Mouse (Mus musculus): ENCODE results near the gene Tlr11.

The Tlr11 gene

DNA sequence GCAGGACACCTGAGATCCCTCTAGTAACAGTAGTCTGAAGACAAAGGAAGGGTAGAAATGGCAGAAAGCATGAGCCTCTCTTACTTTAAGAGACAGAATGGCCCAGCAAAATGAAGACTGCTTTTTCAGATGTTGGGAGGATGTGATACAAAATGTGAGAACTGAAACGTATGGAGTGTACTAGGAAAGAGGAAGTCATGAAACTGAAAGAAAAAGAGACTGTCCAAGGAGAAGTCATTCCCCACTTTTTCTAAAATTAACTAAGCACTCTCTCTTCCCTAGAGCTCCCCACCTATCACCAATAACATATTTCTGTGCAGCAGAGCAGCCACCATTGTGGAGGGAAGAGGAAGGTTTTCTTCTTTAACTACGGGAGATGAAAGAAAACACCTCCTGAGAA is at the start of gene Tlr11:
TSS of gene Tlr11 (plus strand) at position 322 of the 400 bp plus-strand sequence.
- DNase-seq (ENCODE audit: low spot score) = no peak

DNA sequence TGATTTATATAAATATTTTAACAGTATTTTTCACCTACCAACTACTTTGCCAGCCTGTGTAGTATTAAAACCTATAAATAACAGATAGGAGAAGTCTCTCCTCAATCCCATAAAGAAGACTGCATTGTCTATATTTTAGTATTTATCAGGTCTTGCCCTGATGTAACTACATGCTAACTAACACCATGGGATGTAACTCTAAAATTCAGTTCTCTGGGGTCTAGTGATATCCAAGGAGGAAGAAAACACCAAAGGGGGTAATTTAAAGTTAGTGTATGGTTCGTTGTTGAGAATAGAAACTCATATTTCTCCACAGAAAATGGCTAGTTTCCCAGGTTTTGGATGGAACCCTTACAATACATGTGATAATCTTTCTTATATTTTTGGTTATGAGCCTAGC is 31.1 kb upstream of the Tlr11 start, which contains the start of gene Olfr734:
TSS of gene Olfr734 (minus strand) at position 101 of the 400 bp plus-strand sequence.
- no peak for DNase-seq (ENCODE audit: low spot score)

DNA sequence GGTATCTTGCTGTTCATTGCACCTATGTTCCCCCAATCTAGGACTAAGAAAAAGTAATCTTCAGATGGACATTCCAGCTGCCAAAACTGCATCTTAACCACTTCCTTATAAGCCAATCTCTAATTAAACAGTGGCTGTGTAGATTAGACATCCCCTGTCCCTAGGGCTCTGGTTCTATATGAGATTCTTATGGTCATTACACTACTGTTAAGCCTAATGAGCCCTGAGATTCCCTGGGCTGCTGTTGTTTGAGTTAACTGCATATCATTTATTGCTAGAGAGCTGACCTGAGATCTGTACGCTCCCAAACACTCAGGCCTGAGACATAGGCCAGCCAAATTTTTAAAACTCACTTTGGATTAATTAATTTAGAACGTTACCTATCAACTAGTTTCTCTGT is 8.9 kb upstream of the Tlr11 start, which contains the start of gene Olfr735:
TSS of gene Olfr735 (minus strand) at position 77 of the 400 bp plus-strand sequence.
- DNase-seq (ENCODE audit: low spot score) = no peak

DNA sequence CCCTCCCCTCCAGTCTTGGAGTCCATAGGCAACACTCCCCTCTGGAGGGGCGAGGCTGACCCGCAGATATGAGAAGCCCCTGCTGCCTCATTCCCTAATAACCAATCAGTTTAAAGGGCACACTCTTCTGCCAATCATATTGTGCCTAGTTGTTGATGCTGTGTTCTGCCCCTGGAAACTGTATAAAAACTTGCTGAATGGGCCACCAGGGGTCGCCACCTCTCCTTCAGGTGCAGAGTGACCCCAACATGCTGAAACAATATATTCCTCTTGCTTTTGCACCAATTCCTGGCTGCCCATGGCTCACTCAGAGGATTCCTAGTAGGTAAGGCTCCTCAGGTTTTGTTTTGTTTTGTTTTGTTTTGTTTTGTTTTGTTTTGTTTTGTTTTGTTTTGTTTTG is 5.3 kb upstream of the Tlr11 start:
- DNase-seq (ENCODE audit: low spot score) = no peak

DNA sequence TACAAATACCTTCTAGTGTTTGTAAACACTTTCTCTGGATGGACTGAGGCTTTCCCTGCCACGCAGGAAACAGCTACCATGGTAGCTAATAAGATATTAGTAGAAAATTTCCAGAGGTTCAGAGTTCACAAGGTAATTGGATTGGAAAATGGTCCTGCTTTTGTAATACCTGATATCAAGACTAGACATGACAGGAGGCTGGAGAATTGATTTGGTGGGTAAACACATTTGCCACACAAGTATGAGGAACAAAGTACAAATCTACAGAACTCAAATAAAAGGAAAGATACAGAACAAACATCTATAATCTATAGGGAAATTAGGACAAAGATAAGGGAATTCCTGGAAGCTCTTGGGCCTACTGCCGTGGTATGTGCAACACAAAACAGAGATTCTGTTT is 989 bp upstream of the Tlr11 start:
- DNase-seq (ENCODE audit: low spot score) = no peak

DNA sequence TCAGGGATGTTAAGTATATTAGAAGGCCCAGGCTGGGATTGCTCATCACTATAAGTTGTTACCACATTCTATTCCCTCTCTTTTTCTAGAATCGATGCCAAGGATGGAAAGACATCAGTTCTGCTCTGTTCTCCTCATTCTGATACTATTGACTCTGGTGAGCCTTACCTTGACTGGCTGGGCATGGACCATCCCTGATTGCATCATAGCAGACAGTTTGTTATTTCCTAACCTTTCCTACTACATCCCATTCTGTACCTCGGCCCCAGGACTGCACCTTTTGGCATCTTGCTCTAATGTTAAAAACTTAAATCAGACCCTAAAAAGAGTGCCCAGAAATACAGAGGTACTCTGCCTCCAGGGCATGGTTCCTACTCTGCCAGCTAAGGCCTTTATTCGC is 2.8 kb downstream of the Tlr11 start:
- DNase-seq (ENCODE audit: low spot score) = no peak

DNA sequence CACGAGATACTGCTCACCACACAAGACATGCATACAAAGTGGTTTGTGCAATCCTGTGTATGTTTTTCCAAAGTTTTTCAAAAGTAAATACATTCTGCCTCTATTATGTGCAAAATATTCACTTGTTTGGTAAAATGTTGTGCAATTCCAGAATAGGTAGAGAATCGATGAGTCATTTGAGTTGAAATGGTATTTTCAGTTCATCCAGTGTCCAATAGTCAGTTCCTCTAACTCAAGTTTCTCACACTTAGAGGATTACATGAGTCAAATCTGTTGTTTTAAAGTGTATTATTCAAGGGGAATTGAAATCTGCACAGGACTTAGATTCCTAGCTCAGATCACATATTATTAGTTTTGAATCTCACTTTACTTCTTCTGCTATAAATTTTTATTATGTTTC is 5.8 kb downstream of the Tlr11 start:
- no peak for DNase-seq (ENCODE audit: low spot score)

DNA sequence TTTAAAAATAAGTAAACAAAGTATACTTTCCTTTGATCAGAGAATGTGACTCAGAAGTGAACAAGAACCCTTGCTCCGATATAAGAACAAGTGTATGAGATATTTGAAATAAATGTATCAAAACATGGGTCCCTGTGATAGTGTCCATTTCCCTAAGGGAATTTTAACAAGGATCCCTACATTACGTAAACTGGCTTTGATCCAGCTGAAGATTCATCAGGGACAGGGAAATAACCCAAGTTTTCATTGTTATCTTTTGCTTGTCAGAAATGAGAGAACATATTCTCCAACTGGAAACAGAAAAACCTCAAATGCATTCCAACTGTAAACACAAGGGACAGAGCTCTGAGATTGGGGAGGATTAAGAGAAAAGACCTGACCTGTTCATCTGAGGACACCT is 23.1 kb downstream of the Tlr11 start, which contains the start of gene Olfr736:
TSS of gene Olfr736 (plus strand) at position 301 of the 400 bp plus-strand sequence.
- DNase-seq (ENCODE audit: low spot score) = no peak

DNA sequence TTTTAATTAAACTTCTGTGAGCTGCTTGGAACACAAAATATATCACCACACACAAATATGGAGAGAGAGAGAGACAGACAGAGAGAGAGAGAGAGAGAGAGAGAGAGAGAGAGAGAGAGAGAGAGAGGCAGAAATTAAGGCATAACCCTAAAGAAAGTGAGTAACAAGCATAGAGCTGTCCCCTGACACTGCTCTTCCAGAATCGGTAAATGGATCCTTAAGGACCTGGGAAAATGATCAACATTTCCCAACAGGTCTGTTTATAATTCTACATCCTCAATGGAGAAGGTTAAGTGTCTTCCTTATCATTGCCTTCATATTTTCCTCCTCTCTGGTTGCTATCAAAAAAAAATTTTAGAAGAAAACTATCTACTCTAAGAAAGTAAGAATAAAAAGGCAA is 49.6 kb downstream of the Tlr11 start, which contains the start of gene Olfr738:
TSS of gene Olfr738 (plus strand) at position 301 of the 400 bp plus-strand sequence.
- DNase-seq (ENCODE audit: low spot score) = no peak
